Mouse (Mus musculus) CH12.LX (cell line): ENCODE results near the gene Kcnj10. TPM values are rescaled to one million over a fixed set of nuclear protein-coding genes. Genes with fewer than 3 reads are reported as not detected.
A peak's percentile ranks its signal among the peaks of the same experiment; 100 is the strongest.

Experiments
- DNase-seq: peaks from one replicate; pipeline ENCODE4 v3.0.0-alpha.2; 2013; ENCODE audit errors: extremely low read depth
- H3K27ac ChIP-seq: 2 replicates; pipeline ENCODE4 v1.5.1; 2012; ENCODE audit warnings: low read depth, mild to moderate bottlenecking, control low read depth, moderate library complexity; ENCODE audit not compliant: insufficient read depth
- H3K27me3 ChIP-seq: replicated peaks from 2 replicates; pipeline ENCODE3; 2012; ENCODE audit warnings: inconsistent platforms
- H3K36me3 ChIP-seq, 2 experiments: replicated peaks in 1 of 2; 2 replicates each; pipeline versions ENCODE3 to v1.6.1; 2012; ENCODE audit warnings: inconsistent platforms in 1 of 2, low read length in 1 of 2, mild to moderate bottlenecking in 1 of 2, mixed read lengths in 1 of 2, moderate library complexity in 1 of 2; ENCODE audit not compliant: control insufficient read depth in 1 of 2, insufficient read depth in 1 of 2
- H3K4me1 ChIP-seq, 2 experiments: 2 replicates each; pipeline ENCODE4 v1.6.1; 2012; ENCODE audit warnings: inconsistent platforms in 1 of 2, moderate library complexity in 1 of 2; ENCODE audit not compliant: insufficient read depth in 2 of 2, control insufficient read depth in 1 of 2
- H3K4me2 ChIP-seq: 2 replicates; pipeline ENCODE4 v1.6.1; 2012; ENCODE audit warnings: low read depth, mild to moderate bottlenecking, control low read depth; ENCODE audit not compliant: poor library complexity, insufficient read depth, severe bottlenecking
- H3K4me3 ChIP-seq, 3 experiments: fragments of 150-350 bp in 1 of 3; sonication (generic) in 1 of 3; replicated peaks in 1 of 3; 2 replicates each; pipeline versions ENCODE3 to v1.5.1; 2011 to 2012; ENCODE audit warnings: low read depth in 2 of 3, low read length in 2 of 3, mild to moderate bottlenecking in 2 of 3, moderate library complexity in 2 of 3, control low read depth in 1 of 3, improper control_type of control experiment in 1 of 3, inconsistent platforms in 1 of 3, mixed read lengths in 1 of 3; ENCODE audit not compliant: poor library complexity in 1 of 3
- H3K79me2 ChIP-seq: replicated peaks from 2 replicates; pipeline ENCODE4 v1.6.1; 2012; ENCODE audit warnings: mild to moderate bottlenecking, moderate library complexity; ENCODE audit not compliant: control insufficient read depth, poor library complexity, insufficient read depth, severe bottlenecking; ENCODE audit errors: extremely low read depth
- H3K9ac ChIP-seq: 2 replicates; pipeline ENCODE4 v1.6.1; 2012; ENCODE audit warnings: low read depth, mild to moderate bottlenecking, control low read depth, moderate library complexity; ENCODE audit not compliant: insufficient read depth
- H3K9me3 ChIP-seq: replicated peaks from 2 replicates; pipeline ENCODE3; 2012; ENCODE audit warnings: low read length, inconsistent platforms, mixed read lengths
- BHLHE40 ChIP-seq: IDR thresholded peaks from 2 replicates; pipeline ENCODE4 v1.6.1; 2011; ENCODE audit warnings: mild to moderate bottlenecking, low read depth, low read length, improper control_type of control experiment
- CHD1 ChIP-seq: IDR thresholded peaks from 2 replicates; pipeline ENCODE4 v1.6.1; 2012; ENCODE audit warnings: low read depth, low read length, improper control_type of control experiment, inconsistent platforms
- E2F4 ChIP-seq: IDR thresholded peaks from 2 replicates; pipeline ENCODE4 v1.6.1; 2011; ENCODE audit warnings: low read depth, low read length, improper control_type of control experiment; ENCODE audit not compliant: insufficient replicate concordance
- EP300 ChIP-seq: IDR thresholded peaks from 2 replicates; pipeline ENCODE4 v1.6.1; 2011; ENCODE audit warnings: low read length, improper control_type of control experiment
- GABPA ChIP-seq: IDR thresholded peaks from 2 replicates; pipeline ENCODE4 v1.6.1; 2012; ENCODE audit warnings: low read depth, low read length, improper control_type of control experiment, inconsistent platforms; ENCODE audit not compliant: insufficient replicate concordance
- HCFC1 ChIP-seq: IDR thresholded peaks from 2 replicates; pipeline ENCODE4 v1.6.1; 2012; ENCODE audit warnings: low read depth, mild to moderate bottlenecking, inconsistent platforms, low read length, improper control_type of control experiment
- JUN ChIP-seq: IDR thresholded peaks from 2 replicates; pipeline ENCODE4 v1.6.1; 2011; ENCODE audit warnings: low read depth, mild to moderate bottlenecking, low read length, improper control_type of control experiment, moderate library complexity; ENCODE audit not compliant: insufficient read depth
- JUND ChIP-seq: conservative IDR thresholded peaks from 2 replicates; pipeline ENCODE4 v1.6.1; 2011; ENCODE audit warnings: low read depth, low read length, improper control_type of control experiment
- KAT2A ChIP-seq: IDR thresholded peaks from 2 replicates; pipeline ENCODE4 v1.6.1; 2012; ENCODE audit warnings: low read length, improper control_type of control experiment, inconsistent platforms; ENCODE audit not compliant: insufficient replicate concordance
- MAFK ChIP-seq: IDR thresholded peaks from 2 replicates; pipeline ENCODE4 v1.6.1; 2011; ENCODE audit warnings: low read length, improper control_type of control experiment; ENCODE audit not compliant: insufficient replicate concordance
- MAX ChIP-seq: IDR thresholded peaks from 2 replicates; pipeline ENCODE4 v1.6.1; 2011; ENCODE audit warnings: low read length, improper control_type of control experiment
- MAZ ChIP-seq: IDR thresholded peaks from 2 replicates; pipeline ENCODE4 v1.6.1; 2012; ENCODE audit warnings: low read depth, mild to moderate bottlenecking, inconsistent platforms, low read length, improper control_type of control experiment, moderate library complexity
- MXI1 ChIP-seq: IDR thresholded peaks from 2 replicates; pipeline ENCODE4 v1.6.1; 2011; ENCODE audit warnings: mild to moderate bottlenecking, low read depth, low read length, improper control_type of control experiment
- MYC ChIP-seq: IDR thresholded peaks from 2 replicates; pipeline ENCODE4 v1.6.1; 2011; ENCODE audit warnings: low read depth, mild to moderate bottlenecking, improper control_type of control experiment, low read length
- NRF1 ChIP-seq: IDR thresholded peaks from 2 replicates; pipeline ENCODE4 v1.6.1; 2014; ENCODE audit warnings: low read depth, mild to moderate bottlenecking, inconsistent platforms, low read length, improper control_type of control experiment, moderate library complexity
- PAX5 ChIP-seq: IDR thresholded peaks from 2 replicates; pipeline ENCODE4 v1.6.1; 2012; ENCODE audit warnings: low read length, inconsistent platforms, mixed read lengths
- POLR2A ChIP-seq: IDR thresholded peaks from 2 replicates; pipeline ENCODE4 v1.6.1; 2011; ENCODE audit warnings: low read depth, mild to moderate bottlenecking, improper control_type of control experiment, low read length
- RAD21 ChIP-seq: IDR thresholded peaks from 2 replicates; pipeline ENCODE4 v1.6.1; 2011; ENCODE audit warnings: low read depth, mild to moderate bottlenecking, low read length, improper control_type of control experiment, moderate library complexity
- SIN3A ChIP-seq: IDR thresholded peaks from 2 replicates; pipeline ENCODE4 v1.6.1; 2012; ENCODE audit warnings: low read length, improper control_type of control experiment, inconsistent platforms
- TBP ChIP-seq: conservative IDR thresholded peaks from 2 replicates; pipeline ENCODE4 v1.6.1; 2011; ENCODE audit warnings: low read depth, low read length, improper control_type of control experiment
- TCF12 ChIP-seq: IDR thresholded peaks from 2 replicates; pipeline ENCODE4 v1.6.1; 2014; ENCODE audit warnings: low read depth, mild to moderate bottlenecking, inconsistent platforms, low read length, improper control_type of control experiment
- USF1 ChIP-seq: IDR thresholded peaks from 2 replicates; pipeline ENCODE4 v1.6.1; 2014; ENCODE audit warnings: low read depth, mild to moderate bottlenecking, inconsistent platforms, low read length, improper control_type of control experiment
- ZMIZ1 ChIP-seq: IDR thresholded peaks from 2 replicates; pipeline ENCODE4 v1.6.1; 2012; ENCODE audit warnings: low read depth, mild to moderate bottlenecking, inconsistent platforms, low read length, improper control_type of control experiment
- ZNF384 ChIP-seq: IDR thresholded peaks from 2 replicates; pipeline ENCODE4 v1.6.1; 2012; ENCODE audit warnings: low read depth, low read length, improper control_type of control experiment, inconsistent platforms
- dilution Hi-C: fragments of 300-500 bp; cut with MboI; formaldehyde crosslinking; loops from 2 replicates; pipeline ENCODE4 v1.14.3; 2020; ENCODE audit warnings: low sequenced_read_pairs; ENCODE audit not compliant: extremely low pct_unique_long_range_greater_than_20kb, extremely low pct_ligation_motif_present
- in situ Hi-C: fragments of 300-500 bp; cut with MboI; formaldehyde crosslinking; loops from 3 replicates; pipeline ENCODE4 v1.14.3; 2019; ENCODE audit warnings: low sequenced_read_pairs, low pct_ligation_motif_present, low pct_unique_long_range_greater_than_20kb, mixed read lengths
- polyA plus RNA-seq: library from polyadenylated mRNA; unstranded; fragments of >175 nt; gene quantifications from 2 replicates; pipeline ENCODE4 v1.2.1, GENCODE M21; 2012; ENCODE audit warnings: low read depth; ENCODE audit not compliant: insufficient read length
- total RNA-seq, 2 experiments: library from RNA; depleted of rRNA; stranded (reverse); fragments of 300-350 nt in 1 of 2; fragments of >200 nt in 1 of 2; gene quantifications; 2 replicates each; pipeline ENCODE4 v1.2.3; 2012 to 2014

The Kcnj10 gene
- total and polyA plus RNA-seq, 3 experiments, result 0.06 to 0.13 TPM; not detected in 1

DNA sequence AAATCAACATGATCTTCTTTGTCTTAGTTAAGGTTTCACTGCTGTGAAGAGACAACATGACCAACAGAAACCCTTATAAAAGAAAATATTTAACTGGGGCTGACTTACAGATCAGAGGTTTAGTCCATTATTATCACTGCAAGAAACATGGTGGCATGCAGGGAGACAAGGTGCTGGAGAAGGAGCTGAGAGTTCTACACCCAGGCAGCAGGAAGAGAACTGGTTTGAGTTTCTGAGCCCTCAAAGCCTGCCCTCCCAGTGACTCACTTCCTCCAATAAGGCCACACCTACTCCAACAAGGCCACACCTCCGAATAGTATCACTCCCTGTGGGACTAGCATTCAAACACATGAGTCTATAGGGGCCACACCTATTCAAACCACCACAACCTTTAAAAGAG, 49.8 kb downstream of the Kcnj10 start (continued):
- TF ChIP-seq JUND (no peak), HCFC1 (peak; percentile 58), CHD1 (no peak), TBP (peak; percentile 94), MXI1 (peak; percentile 67), ZMIZ1 (peak; percentile 90), RAD21 (no peak)

DNA sequence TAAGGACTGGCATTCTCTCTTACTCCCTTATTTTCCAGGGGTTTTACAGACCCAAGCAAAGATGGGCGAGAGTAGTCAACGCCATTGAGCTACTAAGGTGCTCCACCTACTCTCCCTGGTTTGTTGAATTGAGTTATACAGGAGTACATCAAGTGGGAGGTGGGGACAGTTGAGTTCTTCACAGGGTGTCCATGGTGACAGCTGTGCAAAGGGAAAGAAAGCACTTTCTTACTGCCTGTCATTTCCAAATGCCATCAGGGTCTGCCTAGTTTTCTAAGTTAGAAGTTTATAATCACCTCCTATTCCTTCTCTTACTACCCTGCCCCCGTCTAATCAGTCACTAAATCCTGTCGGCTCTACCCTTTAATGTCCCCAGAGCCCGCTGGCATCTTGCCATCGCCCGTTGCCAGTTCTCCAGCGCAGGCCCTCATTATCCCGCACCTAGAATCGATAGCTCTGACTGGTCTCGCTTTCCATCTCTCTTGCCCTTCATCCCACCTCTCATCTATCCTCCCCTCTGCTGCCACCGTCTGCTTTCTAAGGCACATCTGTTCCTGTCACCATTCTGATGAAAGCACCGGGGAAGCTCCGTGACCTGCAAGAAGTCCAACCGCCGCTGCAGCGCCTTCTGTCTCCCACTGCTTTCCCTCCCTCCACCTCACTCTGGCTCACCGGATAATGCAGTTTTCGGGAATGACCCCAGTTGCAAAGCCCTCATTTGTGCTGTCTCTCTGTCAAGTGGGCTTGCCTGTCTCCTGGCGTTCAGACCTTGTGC, 51.0 kb downstream of the Kcnj10 start:
- Histone ChIP-seq H3K4me2 (no peak overlapping the region), H3K4me1 (peaks cover 12 to 24% of the 10 kb centered on the region in 2 experiments), H3K27ac (no peak overlapping the region), H3K4me3 (no peak overlapping the region), H3K27me3 (no peaks in the 10 kb centered on the region), H3K79me2 (no peaks in the 10 kb centered on the region; the same call in 1 of the 2 replicates), H3K9ac (no peak overlapping the region), H3K36me3 (peaks cover 10 to 20% of the 10 kb centered on the region in 2 experiments), H3K9me3 (no peaks in the 10 kb centered on the region)
- DNase-seq, result no peak
- dilution Hi-C loops, result no loop called here
- in situ Hi-C loops, result no loop called here
- no peak for TF ChIP-seq USF1
- TF ChIP-seq TCF12, result no peak
- TF ChIP-seq MAFK, result no peak
- no peak for TF ChIP-seq PAX5
- no peak for TF ChIP-seq GABPA
- no peak for TF ChIP-seq MAX
- no peak for TF ChIP-seq BHLHE40
- no peak for TF ChIP-seq E2F4
- TF ChIP-seq POLR2A, result no peak

GRCm38 (mm10) chr1:172392643-172393170, 51.7 kb downstream of the Kcnj10 start:
- Histone ChIP-seq H3K9ac (no peak overlapping the region), H3K4me1 (peaks cover 12 to 24% of the 10 kb centered on the region in 2 experiments), H3K36me3 (peaks cover 7 to 13% of the 10 kb centered on the region in 2 experiments), H3K27ac (no peak overlapping the region; the same call in 1 of the 2 replicates), H3K79me2 (no peaks in the 10 kb centered on the region; the same call in 1 of the 2 replicates), H3K9me3 (no peaks in the 10 kb centered on the region), H3K4me2 (no peak overlapping the region), H3K4me3 (no peak overlapping the region), H3K27me3 (no peaks in the 10 kb centered on the region)
- in situ Hi-C loops (no loop called here), dilution Hi-C loops (no loop called here)
- no peak for TF ChIP-seq MAZ
- TF ChIP-seq MYC, result no peak
- TF ChIP-seq JUND, result no peak
- no peak for TF ChIP-seq GABPA
- TF ChIP-seq NRF1, result no peak
- TF ChIP-seq KAT2A, result no peak
- TF ChIP-seq POLR2A, result no peak
- TF ChIP-seq EP300, result no peak
- TF ChIP-seq SIN3A, result no peak
- no peak for TF ChIP-seq ZNF384
- no peak for TF ChIP-seq TBP
- TF ChIP-seq TCF12, result no peak
- TF ChIP-seq JUN, result no peak
- no peak for DNase-seq
